Mouse (Mus musculus) CH12.LX (cell line): ENCODE data around the gene Tmem218. TPM values are rescaled to one million over a fixed set of nuclear protein-coding genes. Genes with fewer than 3 reads are reported as not detected.

ENCODE experiments used
- DNase-seq: peaks from one replicate; pipeline ENCODE4 v3.0.0-alpha.2; 2013; ENCODE audit errors: extremely low read depth
- H3K27ac ChIP-seq: 2 replicates; pipeline ENCODE4 v1.5.1; 2012; ENCODE audit warnings: low read depth, mild to moderate bottlenecking, control low read depth, moderate library complexity; ENCODE audit not compliant: insufficient read depth
- H3K27me3 ChIP-seq: replicated peaks from 2 replicates; pipeline ENCODE3; 2012; ENCODE audit warnings: inconsistent platforms
- H3K36me3 ChIP-seq, 2 experiments: replicated peaks in 1 of 2; 2 replicates each; pipeline versions ENCODE3 to v1.6.1; 2012; ENCODE audit warnings: inconsistent platforms in 1 of 2, low read length in 1 of 2, mild to moderate bottlenecking in 1 of 2, mixed read lengths in 1 of 2, moderate library complexity in 1 of 2; ENCODE audit not compliant: control insufficient read depth in 1 of 2, insufficient read depth in 1 of 2
- H3K4me1 ChIP-seq, 2 experiments: 2 replicates each; pipeline ENCODE4 v1.6.1; 2012; ENCODE audit warnings: inconsistent platforms in 1 of 2, moderate library complexity in 1 of 2; ENCODE audit not compliant: insufficient read depth in 2 of 2, control insufficient read depth in 1 of 2
- H3K4me2 ChIP-seq: 2 replicates; pipeline ENCODE4 v1.6.1; 2012; ENCODE audit warnings: low read depth, mild to moderate bottlenecking, control low read depth; ENCODE audit not compliant: poor library complexity, insufficient read depth, severe bottlenecking
- H3K4me3 ChIP-seq, 3 experiments: fragments of 150-350 bp in 1 of 3; sonication (generic) in 1 of 3; replicated peaks in 1 of 3; 2 replicates each; pipeline versions ENCODE3 to v1.5.1; 2011 to 2012; ENCODE audit warnings: low read depth in 2 of 3, low read length in 2 of 3, mild to moderate bottlenecking in 2 of 3, moderate library complexity in 2 of 3, control low read depth in 1 of 3, improper control_type of control experiment in 1 of 3, inconsistent platforms in 1 of 3, mixed read lengths in 1 of 3; ENCODE audit not compliant: poor library complexity in 1 of 3
- H3K79me2 ChIP-seq: replicated peaks from 2 replicates; pipeline ENCODE4 v1.6.1; 2012; ENCODE audit warnings: mild to moderate bottlenecking, moderate library complexity; ENCODE audit not compliant: control insufficient read depth, poor library complexity, insufficient read depth, severe bottlenecking; ENCODE audit errors: extremely low read depth
- H3K9ac ChIP-seq: 2 replicates; pipeline ENCODE4 v1.6.1; 2012; ENCODE audit warnings: low read depth, mild to moderate bottlenecking, control low read depth, moderate library complexity; ENCODE audit not compliant: insufficient read depth
- H3K9me3 ChIP-seq: replicated peaks from 2 replicates; pipeline ENCODE3; 2012; ENCODE audit warnings: low read length, inconsistent platforms, mixed read lengths
- CTCF ChIP-seq, 2 experiments: IDR thresholded peaks in 1 of 2; conservative IDR thresholded peaks in 1 of 2; 2 replicates each; pipeline ENCODE4 v1.5.1; 2011 to 2012; ENCODE audit warnings: low read depth in 2 of 2, low read length in 2 of 2, improper control_type of control experiment in 1 of 2, inconsistent platforms in 1 of 2, mild to moderate bottlenecking in 1 of 2, moderate library complexity in 1 of 2
- EP300 ChIP-seq: IDR thresholded peaks from 2 replicates; pipeline ENCODE4 v1.6.1; 2011; ENCODE audit warnings: low read length, improper control_type of control experiment
- ETS1 ChIP-seq: conservative IDR thresholded peaks from 2 replicates; pipeline ENCODE4 v1.6.1; 2012; ENCODE audit warnings: low read depth, mild to moderate bottlenecking, inconsistent platforms, low read length, improper control_type of control experiment, moderate library complexity
- JUND ChIP-seq: conservative IDR thresholded peaks from 2 replicates; pipeline ENCODE4 v1.6.1; 2011; ENCODE audit warnings: low read depth, low read length, improper control_type of control experiment
- KAT2A ChIP-seq: IDR thresholded peaks from 2 replicates; pipeline ENCODE4 v1.6.1; 2012; ENCODE audit warnings: low read length, improper control_type of control experiment, inconsistent platforms; ENCODE audit not compliant: insufficient replicate concordance
- MAX ChIP-seq: IDR thresholded peaks from 2 replicates; pipeline ENCODE4 v1.6.1; 2011; ENCODE audit warnings: low read length, improper control_type of control experiment
- MAZ ChIP-seq: IDR thresholded peaks from 2 replicates; pipeline ENCODE4 v1.6.1; 2012; ENCODE audit warnings: low read depth, mild to moderate bottlenecking, inconsistent platforms, low read length, improper control_type of control experiment, moderate library complexity
- MEF2A ChIP-seq: IDR thresholded peaks from 2 replicates; pipeline ENCODE4 v1.6.1; 2014; ENCODE audit warnings: low read depth, mild to moderate bottlenecking, inconsistent platforms, low read length, improper control_type of control experiment, borderline replicate concordance
- MYC ChIP-seq: IDR thresholded peaks from 2 replicates; pipeline ENCODE4 v1.6.1; 2011; ENCODE audit warnings: low read depth, mild to moderate bottlenecking, improper control_type of control experiment, low read length
- PAX5 ChIP-seq: IDR thresholded peaks from 2 replicates; pipeline ENCODE4 v1.6.1; 2012; ENCODE audit warnings: low read length, inconsistent platforms, mixed read lengths
- POLR2AphosphoS2 ChIP-seq: IDR thresholded peaks from 2 replicates; pipeline ENCODE4 v1.6.1; 2011; ENCODE audit warnings: low read depth, low read length, improper control_type of control experiment
- RAD21 ChIP-seq: IDR thresholded peaks from 2 replicates; pipeline ENCODE4 v1.6.1; 2011; ENCODE audit warnings: low read depth, mild to moderate bottlenecking, low read length, improper control_type of control experiment, moderate library complexity
- RCOR1 ChIP-seq: conservative IDR thresholded peaks from 2 replicates; pipeline ENCODE4 v1.6.1; 2012; ENCODE audit warnings: low read depth, mild to moderate bottlenecking, inconsistent platforms, low read length, improper control_type of control experiment
- SIN3A ChIP-seq: IDR thresholded peaks from 2 replicates; pipeline ENCODE4 v1.6.1; 2012; ENCODE audit warnings: low read length, improper control_type of control experiment, inconsistent platforms
- SMC3 ChIP-seq: IDR thresholded peaks from 2 replicates; pipeline ENCODE4 v1.6.1; 2011; ENCODE audit warnings: low read depth, low read length, improper control_type of control experiment
- TBP ChIP-seq: conservative IDR thresholded peaks from 2 replicates; pipeline ENCODE4 v1.6.1; 2011; ENCODE audit warnings: low read depth, low read length, improper control_type of control experiment
- TCF12 ChIP-seq: IDR thresholded peaks from 2 replicates; pipeline ENCODE4 v1.6.1; 2014; ENCODE audit warnings: low read depth, mild to moderate bottlenecking, inconsistent platforms, low read length, improper control_type of control experiment
- ZC3H11A ChIP-seq: IDR thresholded peaks from 2 replicates; pipeline ENCODE4 v1.6.1; 2012; ENCODE audit warnings: low read depth, mild to moderate bottlenecking, inconsistent platforms, low read length, improper control_type of control experiment
- dilution Hi-C: fragments of 300-500 bp; cut with MboI; formaldehyde crosslinking; loops from 2 replicates; pipeline ENCODE4 v1.14.3; 2020; ENCODE audit warnings: low sequenced_read_pairs; ENCODE audit not compliant: extremely low pct_unique_long_range_greater_than_20kb, extremely low pct_ligation_motif_present
- in situ Hi-C: fragments of 300-500 bp; cut with MboI; formaldehyde crosslinking; loops from 3 replicates; pipeline ENCODE4 v1.14.3; 2019; ENCODE audit warnings: low sequenced_read_pairs, low pct_ligation_motif_present, low pct_unique_long_range_greater_than_20kb, mixed read lengths
- polyA plus RNA-seq: library from polyadenylated mRNA; unstranded; fragments of >175 nt; gene quantifications from 2 replicates; pipeline ENCODE4 v1.2.1, GENCODE M21; 2012; ENCODE audit warnings: low read depth; ENCODE audit not compliant: insufficient read length
- total RNA-seq, 2 experiments: library from RNA; depleted of rRNA; stranded (reverse); fragments of 300-350 nt in 1 of 2; fragments of >200 nt in 1 of 2; gene quantifications; 2 replicates each; pipeline ENCODE4 v1.2.3; 2012 to 2014

The Tmem218 gene
- total and polyA plus RNA-seq, 3 experiments: 2.7 to 3.1 (median 3.0) TPM

GRCm38 (mm10) chr9:37160686-37161085 lies 47.3 kb upstream of the Tmem218 start:
- Histone ChIP-seq H3K4me1 (no peaks in the 10 kb centered on the region), H3K9me3 (no peaks in the 10 kb centered on the region), H3K4me3 (no peak overlapping the region), H3K79me2 (no peaks in the 10 kb centered on the region), H3K27ac (no peak overlapping the region), H3K36me3 (no peaks in the 10 kb centered on the region), H3K4me2 (no peak overlapping the region), H3K27me3 (peaks cover 10% of the 10 kb centered on the region), H3K9ac (no peak overlapping the region)
- in situ Hi-C loops (no loop called here), dilution Hi-C loops (no loop called here)
- TF ChIP-seq PAX5: no peak
- no peak for TF ChIP-seq MYC
- TF ChIP-seq JUND: no peak
- no peak for TF ChIP-seq ETS1
- no peak for TF ChIP-seq MAX
- TF ChIP-seq TCF12: no peak
- TF ChIP-seq EP300: no peak
- no peak for TF ChIP-seq KAT2A
- TF ChIP-seq TBP: no peak
- TF ChIP-seq RAD21: no peak
- no peak for TF ChIP-seq RCOR1
- no peak for TF ChIP-seq MEF2A
- TF ChIP-seq MAZ: no peak
- TF ChIP-seq ZC3H11A: no peak
- TF ChIP-seq POLR2AphosphoS2: no peak
- DNase-seq: no peak

- peaks cover 4% of the 10 kb centered on the region for H3K27me3 ChIP-seq
- no peaks in the 10 kb centered on the region for H3K79me2 ChIP-seq
- H3K9me3 ChIP-seq: no peaks in the 10 kb centered on the region
- dilution Hi-C loops (no loop called here), in situ Hi-C loops (no loop called here)
- no peaks in the 10 kb centered on the region for H3K36me3 ChIP-seq
- H3K27ac ChIP-seq: no peak overlapping the region
- H3K9ac ChIP-seq: no peak overlapping the region
- H3K4me1 ChIP-seq: no peaks in the 10 kb centered on the region
- H3K4me2 ChIP-seq: no peak overlapping the region
- TF ChIP-seq SIN3A: no peak
- TF ChIP-seq SMC3: peak; percentile 55
- peak; percentile 13 to 68; a peak in 2 of 4 replicates for TF ChIP-seq CTCF (conservative IDR thresholded peaks at IDR 0.05 in 1 of 2, IDR thresholded peaks at IDR 0.05 in 1 of 2; ENCODE audit: low read depth in 2 of 2, low read length in 2 of 2)
- peak; percentile 62 for TF ChIP-seq RAD21
- H3K4me3 ChIP-seq: no peak overlapping the region
- DNase-seq: peak; percentile 49
These were observed 41.1 kb upstream of the Tmem218 start for GRCm38 (mm10) chr9:37166899-37167298.
